Mouse (Mus musculus) liver, adult 2 months (tissue): ENCODE results near the gene Capn15.

Experiments used
- CTCF ChIP-seq: fragments of 200-500 bp; IDR thresholded peaks from 2 replicates; pipeline ENCODE4 v1.5.1; 2011; ENCODE audit warnings: low read depth, low read length, control low read depth
- POLR2A ChIP-seq: fragments of 200-500 bp; IDR thresholded peaks from 2 replicates; pipeline ENCODE4 v1.6.1; 2011; ENCODE audit warnings: low read length, control low read depth; ENCODE audit not compliant: insufficient read depth; ENCODE audit errors: extremely low read depth

DNA sequence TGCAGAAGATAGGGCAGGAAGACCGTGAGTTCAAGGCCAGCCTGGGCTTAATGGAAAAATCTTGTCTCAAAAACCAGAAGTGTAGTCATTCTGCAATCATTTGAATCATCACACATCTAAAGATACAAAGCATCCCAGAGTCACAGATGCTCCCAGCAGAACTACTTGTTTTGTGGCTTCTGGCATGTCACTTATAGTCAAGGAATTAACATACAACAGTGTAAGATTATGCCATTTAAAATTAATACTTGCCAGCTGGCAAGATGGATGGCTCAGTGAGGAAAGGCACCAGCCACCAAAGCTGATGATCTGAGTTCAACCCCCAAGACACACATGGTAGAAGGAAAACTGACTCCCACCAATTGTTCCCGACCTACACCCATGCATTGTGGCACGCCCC is 31.4 kb upstream of the Capn15 start:
- TF ChIP-seq CTCF (no peak), POLR2A (no peak)
